Mouse (Mus musculus): ENCODE data around the gene Hnrnpm. TPM values are rescaled to one million over a fixed set of nuclear protein-coding genes. Genes with fewer than 3 reads are reported as not detected.
"Not testable (repeated sequence)": the region's sequence is repeated elsewhere in the genome, so short reads cannot be mapped to it uniquely, and the experiment has no call there.

Hnrnpm gene
- total and polyA plus RNA-seq, 3 experiments = 174 to 756 (median 207) TPM

GRCm38 (mm10) chr17:33627281-33627680, 59.4 kb downstream of the Hnrnpm start:
- no peak overlapping the region for H3K27ac ChIP-seq (ENCODE audit: insufficient read depth, low read depth)
- H3K9ac ChIP-seq (ENCODE audit: insufficient read depth, low read depth) = no peak overlapping the region
- H3K4me2 ChIP-seq (ENCODE audit: insufficient read depth, low read depth, poor library complexity, severe bottlenecking) = no peak overlapping the region
- no peak for TF ChIP-seq TBP (conservative IDR thresholded peaks at IDR 0.05; ENCODE audit: low read depth, low read length)
- TF ChIP-seq USF2 (conservative IDR thresholded peaks at IDR 0.05; ENCODE audit: low read depth, low read length) = no peak
- TF ChIP-seq MXI1 (IDR thresholded peaks at IDR 0.05; ENCODE audit: low read depth, low read length) = no peak
- TF ChIP-seq EP300 (IDR thresholded peaks at IDR 0.05; ENCODE audit: low read length) = no peak
- no peaks in the 10 kb centered on the region for H3K9me3 ChIP-seq (replicated peaks; ENCODE audit: low read length)
- H3K36me3 ChIP-seq (replicated peaks in 1 of 2; ENCODE audit: control insufficient read depth in 1 of 2, insufficient read depth in 1 of 2, low read length in 1 of 2) = peaks cover 13 to 24% of the 10 kb centered on the region in 2 experiments
- no peak for DNase-seq (ENCODE audit: extremely low read depth)
- H3K4me3 ChIP-seq (replicated peaks in 1 of 3; ENCODE audit: low read depth in 2 of 3, low read length in 2 of 3, poor library complexity in 1 of 3) = no peak overlapping the region
- in situ Hi-C loops (cut with MboI; ENCODE audit: low pct_ligation_motif_present, low pct_unique_long_range_greater_than_20kb, low sequenced_read_pairs) (no loop called here), dilution Hi-C loops (cut with MboI; ENCODE audit: extremely low pct_ligation_motif_present, extremely low pct_unique_long_range_greater_than_20kb, low sequenced_read_pairs) (no loop called here)
- H3K79me2 ChIP-seq (replicated peaks; ENCODE audit: control insufficient read depth, extremely low read depth, insufficient read depth, poor library complexity, severe bottlenecking) = 0 out of 2 replicates have a peak, but pooled peaks cover 3% of the 10 kb centered on the region
- no peaks in the 10 kb centered on the region for H3K27me3 ChIP-seq (replicated peaks)
- H3K4me1 ChIP-seq (ENCODE audit: control insufficient read depth in 1 of 2, insufficient read depth in 2 of 2) = peaks cover 12 to 21% of the 10 kb centered on the region in 2 experiments

DNA sequence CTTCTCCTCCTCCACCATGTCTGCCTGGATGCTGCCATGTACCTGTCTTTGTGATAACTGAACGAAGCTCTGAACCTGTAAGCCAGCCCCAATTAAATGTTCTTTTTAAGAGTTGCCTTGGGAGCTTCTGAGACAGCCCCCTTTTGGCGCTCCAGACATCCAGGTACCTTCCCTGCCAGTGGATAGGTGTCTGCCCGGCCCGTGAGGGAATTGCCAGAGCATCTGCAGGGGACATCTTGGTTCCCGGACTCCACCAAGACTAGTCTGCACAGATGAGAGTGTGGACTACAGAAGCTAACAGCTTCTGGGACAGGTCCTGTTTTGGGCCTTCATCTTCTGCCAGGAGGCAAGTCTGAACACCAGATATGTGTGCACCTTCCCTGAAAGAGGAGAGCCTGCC, 72.9 kb downstream of the Hnrnpm start:
- H3K79me2 ChIP-seq (replicated peaks; ENCODE audit: control insufficient read depth, extremely low read depth, insufficient read depth, poor library complexity, severe bottlenecking); H3K4me3 ChIP-seq (replicated peaks in 1 of 3; ENCODE audit: low read depth in 2 of 3, low read length in 2 of 3, poor library complexity in 1 of 3); H3K9me3 ChIP-seq (replicated peaks; ENCODE audit: low read length); H3K4me2 ChIP-seq (ENCODE audit: insufficient read depth, low read depth, poor library complexity, severe bottlenecking); dilution Hi-C loops (cut with MboI; ENCODE audit: extremely low pct_ligation_motif_present, extremely low pct_unique_long_range_greater_than_20kb, low sequenced_read_pairs); H3K36me3 ChIP-seq (replicated peaks in 1 of 2; ENCODE audit: control insufficient read depth in 1 of 2, insufficient read depth in 1 of 2, low read length in 1 of 2); H3K4me1 ChIP-seq (ENCODE audit: control insufficient read depth in 1 of 2, insufficient read depth in 2 of 2); H3K9ac ChIP-seq (ENCODE audit: insufficient read depth, low read depth); H3K27ac ChIP-seq (ENCODE audit: insufficient read depth, low read depth); in situ Hi-C loops (cut with MboI; ENCODE audit: low pct_ligation_motif_present, low pct_unique_long_range_greater_than_20kb, low sequenced_read_pairs); H3K27me3 ChIP-seq (replicated peaks); DNase-seq (ENCODE audit: extremely low read depth): not testable (repeated sequence)

GRCm38 (mm10) chr17:33610548-33610947, 76.1 kb downstream of the Hnrnpm start:
- H3K27me3 ChIP-seq (replicated peaks) = no peaks in the 10 kb centered on the region
- H3K4me1 ChIP-seq (ENCODE audit: control insufficient read depth in 1 of 2, insufficient read depth in 2 of 2) = no peaks in the 10 kb centered on the region; a peak in 1 of 4 replicates
- TF ChIP-seq GABPA (IDR thresholded peaks at IDR 0.05; ENCODE audit: insufficient replicate concordance, low read depth, low read length) (no peak), USF2 (conservative IDR thresholded peaks at IDR 0.05; ENCODE audit: low read depth, low read length) (no peak), ZNF384 (IDR thresholded peaks at IDR 0.05; ENCODE audit: low read depth, low read length) (no peak), ZMIZ1 (IDR thresholded peaks at IDR 0.05; ENCODE audit: low read depth, low read length) (no peak), NELFE (IDR thresholded peaks at IDR 0.05; ENCODE audit: low read depth, low read length) (no peak), MYC (IDR thresholded peaks at IDR 0.05; ENCODE audit: low read depth, low read length) (no peak), MEF2A (IDR thresholded peaks at IDR 0.05; ENCODE audit: borderline replicate concordance, low read depth, low read length) (no peak), BHLHE40 (IDR thresholded peaks at IDR 0.05; ENCODE audit: low read depth, low read length) (no peak), PAX5 (IDR thresholded peaks at IDR 0.05; ENCODE audit: low read length) (no peak), ZC3H11A (IDR thresholded peaks at IDR 0.05; ENCODE audit: low read depth, low read length) (no peak), JUND (conservative IDR thresholded peaks at IDR 0.05; ENCODE audit: low read depth, low read length) (no peak), JUN (IDR thresholded peaks at IDR 0.05; ENCODE audit: insufficient read depth, low read depth, low read length) (no peak), CHD2 (IDR thresholded peaks at IDR 0.05; ENCODE audit: low read length) (no peak), MAX (IDR thresholded peaks at IDR 0.05; ENCODE audit: low read length) (no peak), CHD1 (IDR thresholded peaks at IDR 0.05; ENCODE audit: low read depth, low read length) (no peak), MXI1 (IDR thresholded peaks at IDR 0.05; ENCODE audit: low read depth, low read length) (no peak), KAT2A (IDR thresholded peaks at IDR 0.05; ENCODE audit: insufficient replicate concordance, low read length) (no peak), TBP (conservative IDR thresholded peaks at IDR 0.05; ENCODE audit: low read depth, low read length) (no peak), ZKSCAN1 (IDR thresholded peaks at IDR 0.05; ENCODE audit: borderline replicate concordance, low read depth, low read length) (no peak)
- H3K36me3 ChIP-seq (replicated peaks in 1 of 2; ENCODE audit: control insufficient read depth in 1 of 2, insufficient read depth in 1 of 2, low read length in 1 of 2) = peaks cover 0 to 17% of the 10 kb centered on the region in 2 experiments
- DNase-seq (ENCODE audit: extremely low read depth) = no peak
- H3K9ac ChIP-seq (ENCODE audit: insufficient read depth, low read depth) = no peak overlapping the region
- in situ Hi-C loops (cut with MboI; ENCODE audit: low pct_ligation_motif_present, low pct_unique_long_range_greater_than_20kb, low sequenced_read_pairs) = no loop called here
- dilution Hi-C loops (cut with MboI; ENCODE audit: extremely low pct_ligation_motif_present, extremely low pct_unique_long_range_greater_than_20kb, low sequenced_read_pairs) = no loop called here
- no peak overlapping the region for H3K4me3 ChIP-seq (replicated peaks in 1 of 3; ENCODE audit: low read depth in 2 of 3, low read length in 2 of 3, poor library complexity in 1 of 3)
- H3K4me2 ChIP-seq (ENCODE audit: insufficient read depth, low read depth, poor library complexity, severe bottlenecking) = no peak overlapping the region
- H3K9me3 ChIP-seq (replicated peaks; ENCODE audit: low read length) = no peaks in the 10 kb centered on the region
- no peaks in the 10 kb centered on the region for H3K79me2 ChIP-seq (replicated peaks; ENCODE audit: control insufficient read depth, extremely low read depth, insufficient read depth, poor library complexity, severe bottlenecking)
- H3K27ac ChIP-seq (ENCODE audit: insufficient read depth, low read depth) = no peak overlapping the region
